Mouse (Mus musculus) heart, postnatal 0 days (tissue): ENCODE results near the gene Bcr. TPM values are rescaled to one million over a fixed set of nuclear protein-coding genes. Genes with fewer than 3 reads are reported as not detected.

Experiments used
- ATAC-seq: fragments of 200-750 bp; cut with Nextera tagmentation; 2 replicates; pipeline ENCODE4 v1.8.0; 2017; ENCODE audit warnings: low read depth, moderate number of reproducible peaks, moderate library complexity; ENCODE audit not compliant: insufficient read depth
- DNase-seq: peaks from one replicate; pipeline ENCODE4 v3.0.0-alpha.2; 2016; ENCODE audit warnings: low spot score
- H3K27ac ChIP-seq: fragments of 300-500 bp; sonication (generic); 2 replicates; pipeline ENCODE4 v1.5.1; 2014; ENCODE audit warnings: low read depth, mild to moderate bottlenecking
- H3K27me3 ChIP-seq: fragments of 300-500 bp; sonication (generic); 2 replicates; pipeline ENCODE4 v1.6.1; 2014; ENCODE audit warnings: low read length, mixed read lengths; ENCODE audit not compliant: control insufficient read depth, insufficient read depth
- H3K36me3 ChIP-seq: fragments of 300-500 bp; sonication (generic); replicated peaks from 2 replicates; pipeline ENCODE4 v1.6.1; 2014; ENCODE audit warnings: low read length, mixed read lengths; ENCODE audit not compliant: control insufficient read depth, insufficient read depth
- H3K4me1 ChIP-seq: fragments of 300-500 bp; sonication (generic); 2 replicates; pipeline ENCODE4 v1.6.1; 2014; ENCODE audit warnings: antibody characterized with exemption; ENCODE audit not compliant: control insufficient read depth, insufficient read depth
- H3K4me2 ChIP-seq: fragments of 300-500 bp; sonication (generic); 2 replicates; pipeline ENCODE4 v1.6.1; 2014; ENCODE audit warnings: low read depth, mild to moderate bottlenecking, low read length, moderate library complexity
- H3K4me3 ChIP-seq: fragments of 300-500 bp; sonication (generic); 2 replicates; pipeline ENCODE4 v1.5.1; 2014; ENCODE audit warnings: low read depth, low read length
- H3K9ac ChIP-seq: fragments of 300-500 bp; sonication (generic); replicated peaks from 2 replicates; pipeline ENCODE4 v1.6.1; 2014; ENCODE audit warnings: low read depth, low read length, mixed read lengths
- H3K9me3 ChIP-seq: fragments of 300-500 bp; sonication (generic); replicated peaks from 2 replicates; pipeline ENCODE4 v1.6.1; 2016; ENCODE audit warnings: low read length; ENCODE audit not compliant: control insufficient read depth
- CTCF ChIP-seq: IDR thresholded peaks from 2 replicates; pipeline ENCODE4 v1.5.1; 2016; ENCODE audit warnings: antibody characterized with exemption, control low read depth, low read depth
- EP300 ChIP-seq: IDR thresholded peaks from 2 replicates; pipeline ENCODE4 v1.6.1; 2016; ENCODE audit warnings: antibody characterized with exemption, low read depth
- WGBS: fragments of 180-500 bp; shearing (Covaris S2); extraction: QIAGEN DNeasy Blood & Tissue Kit; methylation state at CpG from one replicate; pipeline ENCODE4 v1.1.7; 2014; 5-methylcytosine and 5-hydroxymethylcytosine counted together
- polyA plus RNA-seq: library from polyadenylated mRNA; unstranded; fragments of >200 nt; fragmentation: Nextera tagmentation; extraction: Ambion mirVana; gene quantifications from 2 replicates; pipeline ENCODE4 v1.2.1, GENCODE M21; 2015
- total RNA-seq: library from RNA; depleted of rRNA; stranded (reverse); fragments of >200 nt; gene quantifications from 2 replicates; pipeline ENCODE4 v1.2.3, GENCODE M21; 2014; ENCODE audit warnings: low replicate concordance

Gene Bcr
- total and polyA plus RNA-seq, 2 experiments from 2014 or later = 9.3 to 12.1 TPM

DNA sequence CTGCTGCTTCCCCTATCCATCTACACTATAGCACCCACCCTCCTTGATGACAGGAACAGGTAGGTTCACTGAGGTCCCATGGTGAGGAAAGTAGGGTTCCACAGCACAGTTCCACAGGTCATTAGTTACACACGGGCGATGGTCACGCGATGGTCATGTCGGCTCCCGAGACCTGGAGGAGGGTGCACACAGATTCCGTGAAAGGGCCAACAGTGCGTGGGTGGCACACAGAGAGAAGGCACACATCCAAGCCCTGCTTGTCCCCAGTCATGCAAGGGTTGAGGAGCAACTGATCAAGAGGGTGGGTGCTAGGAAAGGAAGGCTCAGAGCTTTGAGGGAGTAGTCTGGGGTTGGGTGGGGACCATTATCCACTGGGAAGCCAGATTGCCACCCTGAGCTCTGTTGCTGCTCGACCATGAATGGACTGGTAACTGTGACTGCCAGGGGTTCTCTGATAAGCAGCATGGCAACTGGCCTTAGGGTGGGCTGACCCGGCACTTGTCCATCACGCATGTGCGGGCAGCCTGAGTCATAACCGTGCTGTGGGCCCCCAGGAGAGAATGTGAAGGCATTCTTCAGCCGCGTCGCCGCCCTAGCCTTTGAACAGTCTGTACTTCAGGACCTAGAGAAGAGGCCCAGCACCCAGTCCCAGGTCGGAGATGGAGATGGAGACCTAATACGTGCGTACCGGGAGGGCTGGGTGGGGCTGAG, 8.9 kb upstream of the Bcr start:
- DNase-seq (no peak), ATAC-seq (no peak)
- H3K9ac ChIP-seq = no peak overlapping the region
- peaks cover 8% of the 10 kb centered on the region; the same call in 1 of the 2 replicates for H3K4me1 ChIP-seq
- H3K36me3 ChIP-seq = no peaks in the 10 kb centered on the region
- no peak overlapping the region for H3K27ac ChIP-seq
- WGBS = 86% methylated on average over 21 of the region's 21 CpGs
- H3K4me2 ChIP-seq = no peak overlapping the region
- H3K27me3 ChIP-seq = peaks cover 46% of the 10 kb centered on the region
- no peak for TF ChIP-seq CTCF
- TF ChIP-seq EP300 = no peak
- no peak overlapping the region for H3K4me3 ChIP-seq
- no peaks in the 10 kb centered on the region for H3K9me3 ChIP-seq

DNA sequence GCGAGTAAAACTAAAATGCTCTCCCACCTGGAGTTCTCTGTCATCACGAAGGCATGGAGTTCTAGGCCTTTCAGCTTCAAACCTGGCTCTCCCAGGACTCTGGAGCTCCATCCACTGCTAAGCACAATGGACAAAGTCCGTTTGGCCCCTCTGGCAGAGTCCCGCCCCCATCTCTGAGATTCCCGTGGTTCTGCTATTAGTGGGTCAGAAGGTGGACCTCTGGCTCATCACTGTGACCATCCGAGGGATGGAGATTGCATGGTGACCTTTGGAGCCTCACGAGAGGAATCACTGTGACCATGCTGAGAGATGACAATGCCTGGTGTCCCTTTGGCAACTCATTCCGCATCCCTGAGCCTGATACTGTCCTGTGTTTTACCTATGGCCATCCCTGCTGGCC, 7.5 kb upstream of the Bcr start:
- Histone ChIP-seq H3K27me3 (peaks cover 60% of the 10 kb centered on the region), H3K9me3 (no peaks in the 10 kb centered on the region), H3K4me3 (no peak overlapping the region), H3K4me2 (no peak overlapping the region), H3K4me1 (peaks cover 8% of the 10 kb centered on the region; the same call in 1 of the 2 replicates), H3K27ac (no peak overlapping the region), H3K9ac (no peak overlapping the region), H3K36me3 (no peaks in the 10 kb centered on the region)
- ATAC-seq (no peak), DNase-seq (no peak)
- TF ChIP-seq EP300 (no peak), CTCF (no peak)
- 82% methylated on average over 8 of the region's 8 CpGs for WGBS

DNA sequence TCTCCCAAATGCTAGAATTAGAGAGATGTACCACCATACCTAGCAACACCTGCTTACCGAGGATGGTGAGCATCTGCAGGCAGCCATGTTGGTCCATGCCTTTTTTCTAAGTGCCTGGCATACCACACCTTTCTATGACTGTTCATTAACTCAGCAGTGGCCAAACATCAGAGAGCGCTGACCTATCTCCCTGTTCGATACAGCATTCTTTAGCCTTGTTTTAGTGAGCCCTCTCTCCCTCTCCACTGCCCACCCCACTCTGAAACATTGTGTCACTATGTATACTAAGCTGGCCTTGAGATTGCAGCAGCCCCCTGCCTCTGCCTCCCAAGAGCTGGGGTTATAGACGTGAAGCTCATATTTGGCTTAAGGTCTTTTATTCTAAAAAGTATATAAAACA, 6.7 kb upstream of the Bcr start:
- ATAC-seq = no peak
- TF ChIP-seq EP300 (no peak), CTCF (no peak)
- no peaks in the 10 kb centered on the region for H3K9me3 ChIP-seq
- no peak overlapping the region for H3K27ac ChIP-seq
- peaks cover 66% of the 10 kb centered on the region for H3K27me3 ChIP-seq
- H3K4me3 ChIP-seq = no peak overlapping the region
- no peak for DNase-seq
- 71% methylated on average over 4 of the region's 4 CpGs for WGBS
- H3K4me2 ChIP-seq = no peak overlapping the region
- peaks cover 8% of the 10 kb centered on the region; the same call in 1 of the 2 replicates for H3K4me1 ChIP-seq
- no peak overlapping the region for H3K9ac ChIP-seq
- H3K36me3 ChIP-seq = no peaks in the 10 kb centered on the region

DNA sequence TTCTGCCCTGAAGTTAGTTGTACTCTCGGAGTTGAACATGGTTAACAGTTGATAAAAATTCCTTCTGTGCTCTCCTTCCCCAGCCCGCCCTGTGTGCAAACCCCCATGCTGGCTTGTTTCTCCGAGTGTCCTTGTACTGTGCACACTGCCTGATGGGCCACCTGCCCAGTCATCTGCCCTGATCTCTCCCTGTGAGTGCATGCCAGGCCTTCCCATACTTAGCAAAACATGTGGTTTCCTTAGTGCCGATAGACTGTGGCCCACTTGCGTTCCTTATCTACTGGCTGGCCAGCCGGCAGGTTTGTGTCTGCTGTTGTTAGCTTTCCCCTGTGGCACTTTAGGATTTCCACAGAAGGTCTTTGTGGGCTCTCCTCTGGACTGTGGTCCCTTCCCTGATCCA, 6.3 kb upstream of the Bcr start:
- 9% methylated on average over 6 of the region's 6 CpGs for WGBS
- Histone ChIP-seq H3K4me1 (peaks cover 8% of the 10 kb centered on the region; the same call in 1 of the 2 replicates), H3K9ac (no peak overlapping the region), H3K36me3 (no peaks in the 10 kb centered on the region), H3K4me3 (no peak overlapping the region), H3K4me2 (0 out of 2 replicates have a peak overlapping the region, but pooled peaks have one; percentile 7), H3K27ac (no peak overlapping the region), H3K9me3 (no peaks in the 10 kb centered on the region), H3K27me3 (peaks cover 65% of the 10 kb centered on the region)
- TF ChIP-seq EP300 (no peak), CTCF (0 out of 2 replicates have a peak, but pooled peaks have one; percentile 1)
- DNase-seq (peak; percentile 26), ATAC-seq (peak; percentile 73)

DNA sequence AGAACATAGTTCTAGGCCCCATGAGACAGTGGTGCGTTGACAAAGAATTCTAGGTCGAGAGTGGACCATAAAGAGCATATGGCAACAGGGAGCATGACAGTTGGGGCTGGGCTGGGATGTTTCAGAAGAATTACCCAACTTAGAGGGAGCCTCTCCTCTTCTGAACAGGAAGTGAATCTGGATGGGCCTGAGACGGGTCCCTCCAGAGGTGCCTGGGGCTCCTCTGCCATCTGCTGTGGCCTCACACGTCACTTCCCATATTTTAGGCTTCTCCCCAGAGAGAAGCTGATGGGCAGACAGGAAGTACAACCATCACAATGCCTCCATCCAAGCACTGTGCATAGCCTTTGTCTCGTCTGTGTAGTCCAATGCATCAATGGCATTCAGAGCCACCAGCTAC, 4.7 kb upstream of the Bcr start:
- Histone ChIP-seq H3K9me3 (no peaks in the 10 kb centered on the region), H3K27ac (no peak overlapping the region), H3K9ac (no peak overlapping the region), H3K36me3 (no peaks in the 10 kb centered on the region), H3K4me2 (no peak overlapping the region), H3K4me3 (no peak overlapping the region), H3K27me3 (peaks cover 60% of the 10 kb centered on the region), H3K4me1 (peaks cover 15% of the 10 kb centered on the region; the same call in 1 of the 2 replicates)
- TF ChIP-seq CTCF = no peak
- TF ChIP-seq EP300 = no peak
- DNase-seq = no peak
- no peak for ATAC-seq
- 75% methylated on average over 5 of the region's 5 CpGs for WGBS

DNA sequence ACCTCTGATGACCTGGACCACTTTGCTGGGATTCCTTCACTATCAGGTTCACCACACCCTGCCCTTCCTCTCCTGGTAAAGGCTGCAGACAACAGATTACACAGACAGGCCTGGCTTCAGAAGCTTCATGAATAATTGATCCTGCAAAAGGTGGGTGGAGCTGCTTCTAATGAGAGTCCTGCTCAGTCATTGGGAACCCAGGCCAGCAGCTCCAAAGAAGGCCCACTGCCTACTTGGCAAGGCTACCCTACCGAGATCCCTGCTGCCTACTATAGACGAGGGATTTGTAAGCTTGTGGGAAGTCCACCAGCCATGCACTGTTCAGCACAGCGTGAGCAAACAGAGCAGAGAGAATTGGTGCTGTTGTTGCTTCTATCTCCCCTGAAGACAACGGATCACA, 4.1 kb upstream of the Bcr start:
- DNase-seq (no peak), ATAC-seq (no peak)
- peaks cover 19% of the 10 kb centered on the region for H3K4me1 ChIP-seq
- no peaks in the 10 kb centered on the region for H3K9me3 ChIP-seq
- no peak overlapping the region for H3K4me3 ChIP-seq
- H3K36me3 ChIP-seq = no peaks in the 10 kb centered on the region
- no peak overlapping the region for H3K4me2 ChIP-seq
- WGBS = 37% methylated on average over 4 of the region's 4 CpGs
- TF ChIP-seq EP300 (no peak), CTCF (no peak)
- no peak overlapping the region for H3K27ac ChIP-seq
- peaks cover 55% of the 10 kb centered on the region for H3K27me3 ChIP-seq
- H3K9ac ChIP-seq = no peak overlapping the region
